Mouse (Mus musculus) erythroid progenitor cell, adult 5-6 weeks (primary cell): Measurements from ENCODE around the gene Tnfaip8l1. TPM values are rescaled to one million over a fixed set of nuclear protein-coding genes. Genes with fewer than 3 reads are reported as not detected.
A peak's percentile ranks its signal among the peaks of the same experiment; 100 is the strongest.

Experiments
- ATAC-seq: replicated peaks from 2 replicates; pipeline ENCODE4 v1.8.0; 2016; ENCODE audit warnings: moderate number of reproducible peaks, mild to moderate bottlenecking, moderate TSS enrichment, inconsistent platforms; ENCODE audit not compliant: poor library complexity, low FRiP score, severe bottlenecking
- total RNA-seq, 2 experiments: library from RNA; stranded (forward) in 1 of 2; stranded (reverse) in 1 of 2; fragments of 150-400 nt in 1 of 2; fragments of 186-747, 209-891 nt in 1 of 2; gene quantifications; 2 replicates each; pipeline versions ENCODE4 v1.2.3 to v1.2.4; 2015 to 2017; ENCODE audit warnings: low replicate concordance in 2 of 2

Tnfaip8l1 gene
- total RNA-seq (2015; ENCODE audit: low replicate concordance) (1.3 and 1.4 TPM in 2 replicates), total RNA-seq (2017; ENCODE audit: low replicate concordance) (0.26 and 1.6 TPM in 2 replicates)

DNA sequence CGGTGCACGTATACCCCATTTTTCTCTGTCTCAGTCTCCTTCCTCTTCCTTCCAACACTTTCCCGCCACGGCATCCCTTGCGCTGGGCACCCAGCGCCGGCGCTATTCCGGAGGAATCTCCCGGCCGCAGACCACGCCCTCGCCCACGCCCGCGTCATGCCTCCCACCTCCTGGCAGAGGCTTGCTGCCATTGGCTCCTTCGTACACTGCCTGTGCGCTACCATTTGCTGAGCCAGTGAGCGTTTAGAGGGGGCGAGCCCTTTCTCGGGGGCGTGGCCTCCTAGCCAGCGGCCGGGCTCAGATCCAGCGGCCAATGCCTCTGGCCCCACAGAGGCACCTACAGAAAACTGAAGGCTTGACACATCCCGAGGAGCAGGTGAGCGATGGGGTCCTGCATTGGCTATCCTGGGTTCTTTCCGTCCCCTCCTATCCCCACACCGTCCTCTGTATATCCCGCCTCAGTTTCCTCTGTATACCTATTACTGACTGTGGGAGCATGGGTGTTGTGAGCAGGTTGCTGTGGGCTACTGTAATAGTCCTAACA is at the start of gene Tnfaip8l1:
Gene Tnfaip8l1 (plus strand): TSS at position 247 of the 544 bp plus-strand sequence.
- ATAC-seq: peak; percentile 95

GRCm38 (mm10) chr17:56112743-56113142 is 49.5 kb upstream of the Tnfaip8l1 start:
- ATAC-seq: no peak

- ATAC-seq: no peak
Observed at GRCm38 (mm10) chr17:56116193-56116592, 46.1 kb upstream of the Tnfaip8l1 start.

DNA sequence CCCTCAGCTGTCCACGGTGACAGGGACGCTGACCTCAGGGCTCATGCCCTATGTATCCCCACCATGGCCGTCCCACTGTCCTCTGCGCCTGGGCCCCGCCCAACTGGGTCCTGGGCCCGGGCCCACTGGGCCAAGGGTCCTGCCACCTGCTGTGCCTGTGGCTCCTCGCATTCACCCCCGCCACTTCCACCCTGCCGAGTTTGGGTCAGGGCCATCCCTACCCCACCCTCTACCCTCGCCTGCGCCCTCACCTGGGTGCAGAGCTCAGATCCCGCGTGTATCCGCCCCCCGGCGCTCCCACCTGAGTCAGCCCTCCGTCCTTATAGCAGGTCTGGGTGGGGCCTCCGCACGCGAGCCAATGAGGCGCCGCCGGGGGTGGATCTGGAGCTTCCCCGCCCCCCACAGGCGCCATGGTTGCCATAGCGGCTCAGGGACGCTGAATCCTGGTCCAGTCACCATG is 45.0 kb upstream of the Tnfaip8l1 start, which contains the start of gene Plin5:
Gene Plin5 (minus strand): TSS at position 346 of the 460 bp plus-strand sequence.
- ATAC-seq: no peak

DNA sequence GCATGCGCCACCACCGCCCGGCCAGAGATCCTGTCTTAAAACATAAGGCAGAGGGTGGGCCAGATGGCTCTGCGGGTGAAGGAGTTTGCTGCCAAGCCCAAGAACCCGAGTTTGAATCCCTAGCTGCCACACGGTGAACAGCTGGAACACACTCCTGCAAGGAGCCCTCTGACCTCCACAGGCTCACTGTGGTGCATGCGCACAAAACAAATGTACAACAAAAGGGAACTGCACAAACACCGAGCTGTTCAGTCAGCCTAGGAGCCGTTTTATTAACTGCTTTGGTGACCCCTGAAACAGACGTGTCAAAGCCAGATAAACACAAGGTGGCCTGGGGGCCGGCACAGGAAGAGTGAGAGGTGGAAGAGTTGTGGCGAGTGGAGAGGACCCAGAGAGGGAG is 42.8 kb upstream of the Tnfaip8l1 start:
- no peak for ATAC-seq

DNA sequence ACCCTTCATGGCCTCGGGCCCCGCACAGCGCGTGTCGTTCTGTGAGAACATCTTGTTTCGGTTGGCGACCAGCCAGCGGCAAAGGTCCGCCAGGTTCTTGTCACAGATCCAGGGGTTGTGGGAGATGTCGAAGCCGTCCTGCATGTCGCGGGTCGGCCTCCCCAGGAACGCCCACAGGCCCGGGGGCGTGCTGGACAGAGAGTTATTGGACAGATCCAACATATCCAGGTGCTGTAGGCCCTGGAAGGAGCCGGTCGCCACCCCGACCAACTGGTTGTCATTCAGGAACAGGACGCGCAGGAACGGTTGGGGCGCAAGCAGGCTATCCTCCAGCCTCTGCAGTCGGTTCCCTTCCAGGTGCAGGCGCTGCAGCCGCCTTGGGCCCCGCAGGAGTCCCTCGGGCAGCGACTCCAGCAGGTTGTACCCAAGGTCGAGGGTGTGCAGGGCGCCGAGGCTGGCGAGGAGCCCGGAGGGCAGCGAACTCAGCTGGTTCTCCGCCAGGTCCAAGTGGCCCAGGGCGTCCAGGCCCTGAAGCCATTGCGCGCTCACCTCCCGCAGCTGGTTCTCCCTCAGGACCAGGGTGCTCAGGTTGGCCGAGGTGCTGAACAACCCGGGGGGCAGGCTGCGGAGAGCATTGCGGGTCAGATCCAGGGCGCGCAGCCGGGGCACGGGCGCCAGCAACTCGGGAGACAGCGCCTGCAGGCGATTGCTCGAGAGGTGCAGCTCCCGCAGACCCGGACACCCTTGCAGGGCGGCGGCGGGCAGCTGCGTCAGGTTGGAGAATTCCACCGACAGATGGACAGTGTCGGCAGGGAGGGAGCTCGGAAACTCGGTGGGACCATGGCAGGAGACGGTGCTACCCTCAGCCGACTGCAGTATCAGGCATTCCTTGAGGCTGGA is 42.0 kb upstream of the Tnfaip8l1 start:
- no peak for ATAC-seq

GRCm38 (mm10) chr17:56121826-56122225 is 40.5 kb upstream of the Tnfaip8l1 start, which contains the start of gene Lrg1:
Gene Lrg1, minus strand, starts transcription at chr17:56122001.
- ATAC-seq: no peak

DNA sequence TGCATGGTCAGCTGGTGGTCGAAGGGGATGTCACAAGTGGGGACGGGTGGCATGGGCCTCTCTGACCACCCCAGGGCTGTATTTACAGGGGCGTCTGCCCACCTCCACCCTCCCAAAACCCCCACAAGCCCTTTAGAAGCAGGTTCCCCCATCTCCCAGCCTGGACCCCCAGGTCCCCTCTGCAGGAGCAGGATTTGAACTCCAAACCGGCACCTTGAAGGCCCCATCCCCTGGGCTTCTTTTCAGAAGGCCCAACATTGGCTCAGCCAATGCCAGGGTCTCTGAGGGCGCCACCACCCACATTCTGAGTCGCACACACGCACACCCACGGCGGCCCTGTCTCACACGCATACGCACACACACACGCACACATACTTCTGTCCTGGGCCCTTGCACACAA is 39.1 kb upstream of the Tnfaip8l1 start:
- ATAC-seq: no peak

DNA sequence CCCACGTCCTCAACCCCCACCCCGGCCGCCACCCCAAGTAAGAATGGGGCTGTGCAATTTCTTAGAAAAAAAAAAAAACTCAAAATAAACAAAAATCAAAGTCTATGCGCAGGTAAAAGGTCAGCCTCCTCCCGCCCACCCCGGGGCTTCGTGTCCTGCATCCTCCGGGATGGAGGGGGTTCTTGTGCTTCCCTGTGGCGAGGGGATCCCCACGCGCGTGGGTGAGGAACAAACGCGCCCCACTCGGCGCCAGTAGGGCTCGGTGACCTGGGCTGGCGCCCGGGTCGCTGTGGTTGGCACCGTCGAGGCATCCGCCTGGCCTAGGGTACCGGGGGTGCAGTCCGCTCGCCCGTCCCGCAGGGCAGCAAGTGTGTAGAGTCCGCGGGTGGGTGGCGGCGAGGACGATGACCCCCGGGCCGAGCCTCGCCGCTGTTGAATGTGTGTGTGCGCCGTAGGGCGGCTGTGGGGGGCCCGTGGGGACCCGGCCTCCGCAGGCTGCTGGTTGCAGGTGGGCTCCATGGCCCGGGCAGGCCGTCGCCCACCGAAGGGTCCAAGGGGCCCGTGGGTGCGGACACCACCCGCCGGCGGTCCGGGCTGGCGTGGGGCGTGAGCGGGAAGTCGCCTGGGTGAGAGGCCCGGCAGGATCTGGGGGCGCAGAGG is 38.5 kb upstream of the Tnfaip8l1 start:
- ATAC-seq: no peak

DNA sequence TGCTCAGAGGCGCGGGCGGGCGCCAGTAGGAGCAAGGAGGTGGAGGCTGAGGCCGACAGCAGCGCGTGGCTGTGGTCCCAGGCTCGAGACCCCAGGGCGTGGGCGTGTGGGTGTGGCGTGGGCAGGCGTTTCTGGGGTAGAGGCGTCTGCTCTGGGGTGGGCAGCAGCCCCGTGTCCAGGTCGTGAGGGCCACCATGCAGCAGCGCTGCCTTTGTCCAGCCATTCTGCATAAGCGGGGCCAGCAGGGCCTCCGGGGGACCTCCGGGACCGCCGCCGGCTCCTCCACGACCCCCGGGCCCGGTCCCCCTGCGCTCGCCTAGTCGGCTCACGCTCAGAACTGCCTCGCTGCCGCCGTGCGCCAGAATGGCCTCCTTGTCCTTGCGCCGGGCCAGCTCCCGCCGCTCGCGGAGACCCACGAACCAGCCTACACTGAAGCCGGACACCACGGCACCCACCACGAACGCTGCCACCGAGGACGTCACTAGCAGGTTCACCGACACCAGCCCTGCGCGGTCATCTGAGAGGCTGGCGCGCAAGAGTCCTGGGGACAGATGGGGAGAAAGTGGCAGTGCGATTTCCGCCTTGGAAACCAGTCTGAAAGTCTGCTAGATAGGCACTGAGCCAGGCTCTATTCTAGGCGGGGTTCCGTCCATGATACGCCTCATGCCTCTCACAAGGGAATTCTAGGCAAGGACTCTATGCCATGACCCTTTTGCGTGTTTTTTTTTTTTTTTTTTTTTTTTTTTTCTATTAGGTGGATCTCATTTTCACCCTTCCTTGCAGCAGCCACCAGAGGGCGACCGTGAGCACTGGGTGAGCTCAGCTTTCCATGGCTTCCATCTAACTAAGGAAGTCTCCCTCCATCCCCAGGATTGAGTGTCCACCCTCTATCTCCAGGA is 37.7 kb upstream of the Tnfaip8l1 start:
- 0 out of 2 replicates have a peak, but pooled peaks have one; percentile 53 for ATAC-seq

DNA sequence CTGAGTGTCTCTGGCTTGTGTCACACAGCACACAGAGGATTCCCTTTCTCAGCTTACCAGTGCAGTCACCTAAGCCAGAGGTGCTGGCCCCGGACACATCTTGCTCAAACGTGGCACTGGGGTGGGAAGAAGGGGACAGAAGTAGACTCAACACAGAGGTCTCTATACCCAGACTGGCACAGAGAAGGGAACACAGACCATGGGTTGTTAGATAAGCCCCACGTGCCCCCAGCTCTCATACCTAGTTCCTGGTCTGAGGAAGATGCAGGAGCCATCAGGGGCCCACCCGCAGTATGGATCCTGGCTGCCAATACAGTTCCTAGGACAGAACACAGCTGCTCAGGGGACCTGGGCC is 37.0 kb upstream of the Tnfaip8l1 start:
- ATAC-seq: no peak

GRCm38 (mm10) chr17:56126175-56126574 is 36.1 kb upstream of the Tnfaip8l1 start:
- ATAC-seq: 0 out of 2 replicates have a peak, but pooled peaks have one; percentile 11

DNA sequence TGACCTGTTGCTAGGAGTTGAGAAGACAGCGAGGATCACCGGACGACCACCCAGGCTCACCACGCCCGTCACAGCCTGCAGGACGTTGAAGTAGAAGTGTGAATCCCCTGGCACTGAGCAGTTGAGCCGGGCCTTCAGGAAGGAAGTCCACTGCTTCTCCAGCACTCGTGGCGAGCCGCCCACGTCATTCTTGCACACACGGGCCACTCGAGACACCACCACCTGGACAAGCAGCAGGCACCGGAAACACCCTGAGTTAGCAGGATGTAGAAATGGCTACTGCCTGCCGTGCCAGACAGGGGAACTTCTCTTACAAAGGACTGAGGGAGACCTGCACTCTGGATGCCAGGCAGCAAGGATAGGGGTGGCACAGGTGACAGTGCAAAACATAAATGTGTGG is 34.0 kb upstream of the Tnfaip8l1 start:
- ATAC-seq: no peak

DNA sequence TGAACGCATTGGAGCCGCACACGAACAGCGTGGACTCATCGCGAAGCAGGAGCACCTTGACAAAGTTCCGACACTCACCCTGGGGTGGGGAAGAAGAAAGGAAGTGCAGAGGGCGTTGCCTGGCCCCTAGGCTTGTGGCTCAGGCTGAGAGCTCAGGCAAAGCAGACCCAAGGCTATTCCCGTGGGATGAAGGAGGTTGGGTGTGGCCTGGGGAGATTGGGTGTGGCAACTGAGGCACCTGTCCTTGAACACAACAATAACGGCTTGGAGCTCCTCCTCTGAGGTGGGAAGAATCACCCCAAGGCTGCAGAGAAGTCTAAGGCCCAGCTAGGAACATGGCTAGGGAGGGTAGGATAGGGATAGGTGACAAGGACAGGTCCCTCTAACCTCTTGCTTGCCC is 31.1 kb upstream of the Tnfaip8l1 start:
- ATAC-seq: no peak

DNA sequence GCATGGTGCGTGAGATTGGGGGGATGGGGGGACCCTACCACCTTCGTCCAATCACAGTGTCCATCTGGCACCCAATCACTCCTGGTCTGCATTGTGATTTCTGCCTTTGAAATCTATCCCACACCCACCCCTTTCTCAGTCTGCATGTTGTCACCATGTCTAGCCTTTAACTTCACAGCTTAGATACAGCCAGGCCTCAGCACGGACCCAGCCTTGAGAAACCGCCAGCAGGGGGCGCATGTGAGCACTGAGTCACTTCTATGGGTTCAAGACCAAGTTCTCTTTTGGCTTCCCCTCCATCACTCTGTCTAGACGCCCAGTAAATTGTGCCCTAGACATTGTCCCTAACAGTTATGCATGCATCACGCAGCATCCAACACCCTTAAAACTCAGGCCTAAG is 30.5 kb upstream of the Tnfaip8l1 start:
- peak; percentile 35; the same call in 1 of the 2 replicates for ATAC-seq

DNA sequence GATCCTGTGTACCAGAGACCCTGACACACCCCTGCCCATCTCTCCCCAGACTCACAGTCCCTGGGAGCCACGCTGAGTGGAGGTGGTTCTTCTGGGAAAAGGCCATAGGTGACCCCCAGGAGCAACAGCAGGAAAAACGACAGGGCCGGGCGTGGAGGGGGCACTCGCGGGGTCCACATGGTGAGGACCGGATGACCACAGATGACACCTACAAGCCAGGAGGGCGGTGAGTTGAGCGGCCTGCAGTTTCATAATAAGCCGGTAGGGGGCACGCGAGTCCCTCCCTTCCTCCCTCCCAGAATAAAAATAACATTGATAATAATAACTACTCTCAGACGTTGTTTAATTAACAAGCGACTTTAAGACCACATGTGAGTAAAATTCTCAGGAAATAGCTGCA is 29.6 kb upstream of the Tnfaip8l1 start:
- ATAC-seq: peak; percentile 53; the same call in 1 of the 2 replicates

- ATAC-seq: no peak
Observed at GRCm38 (mm10) chr17:56133457-56134363, 28.6 kb upstream of the Tnfaip8l1 start.

- peak; percentile 66 for ATAC-seq
Observed at GRCm38 (mm10) chr17:56134463-56134971, 27.8 kb upstream of the Tnfaip8l1 start.
